Mouse (Mus musculus) right cerebral cortex, postnatal 36 days (tissue): Measurements from ENCODE around the gene Gfod2.

Experiments used
- DNase-seq, 2 experiments: peaks; one replicate each; pipeline ENCODE4 v3.0.0; 2022; ENCODE audit warnings: low spot score in 2 of 2, mixed read lengths in 1 of 2

Gene Gfod2

GRCm38 (mm10) chr8:105702731-105703415 is 55.6 kb downstream of the Gfod2 start:
- DNase-seq = no peak

- DNase-seq = no peak
Measured at GRCm38 (mm10) chr8:105702001-105702401, 56.5 kb downstream of the Gfod2 start.

GRCm38 (mm10) chr8:105700966-105701824 is 57.3 kb downstream of the Gfod2 start, which contains the start of the genes Acd and Pard6a:
Gene Acd, minus strand, starts transcription at chr8:105701102.
Gene Pard6a, plus strand, starts transcription at chr8:105701148.
- peak; percentile 92 to 94 for DNase-seq

GRCm38 (mm10) chr8:105700566-105700965 is 57.9 kb downstream of the Gfod2 start:
- peak; percentile 63 to 74 for DNase-seq

GRCm38 (mm10) chr8:105699488-105700215 is 58.8 kb downstream of the Gfod2 start:
- DNase-seq = no peak

GRCm38 (mm10) chr8:105698734-105699133 is 59.7 kb downstream of the Gfod2 start:
- DNase-seq = no peak

- DNase-seq = no peak
Measured at GRCm38 (mm10) chr8:105697196-105697780, 61.2 kb downstream of the Gfod2 start.

- DNase-seq = no peak
Measured at GRCm38 (mm10) chr8:105695080-105695780, 63.2 kb downstream of the Gfod2 start.

- DNase-seq = no peak
Measured at GRCm38 (mm10) chr8:105694051-105694799, 64.2 kb downstream of the Gfod2 start.

- peak; percentile 60 to 61 for DNase-seq
Measured at GRCm38 (mm10) chr8:105693648-105694047, 64.8 kb downstream of the Gfod2 start.

- DNase-seq = no peak
Measured at GRCm38 (mm10) chr8:105692449-105693182, 65.8 kb downstream of the Gfod2 start.

- DNase-seq = no peak
Measured at GRCm38 (mm10) chr8:105690978-105691377, 67.5 kb downstream of the Gfod2 start.

GRCm38 (mm10) chr8:105689983-105690360 is 68.5 kb downstream of the Gfod2 start:
- no peak for DNase-seq

- no peak for DNase-seq
Measured at GRCm38 (mm10) chr8:105689256-105689982, 69.0 kb downstream of the Gfod2 start.

GRCm38 (mm10) chr8:105688242-105688752 is 70.2 kb downstream of the Gfod2 start:
- no peak for DNase-seq

GRCm38 (mm10) chr8:105687512-105687911 is 71.0 kb downstream of the Gfod2 start:
- DNase-seq = no peak

GRCm38 (mm10) chr8:105686551-105686950 is 71.9 kb downstream of the Gfod2 start:
- no peak for DNase-seq

GRCm38 (mm10) chr8:105685796-105686308 is 72.6 kb downstream of the Gfod2 start, which contains the start of gene Carmil2:
Gene Carmil2, plus strand, starts transcription at chr8:105686274.
- DNase-seq = no peak
